Mouse (Mus musculus): ENCODE results near the gene Pitpna. TPM values are rescaled to one million over a fixed set of nuclear protein-coding genes. Genes with fewer than 3 reads are reported as not detected.
A peak's percentile ranks its signal among the peaks of the same experiment; 100 is the strongest.

The Pitpna gene
- total and polyA plus RNA-seq, 2 experiments from 2014 or later, result 58.4 to 74.0 TPM

GRCm38 (mm10) chr11:75671426-75672180 lies 83.7 kb downstream of the Pitpna start:
- Histone ChIP-seq H3K9ac (replicated peaks; ENCODE audit: low read depth, low read length) (no peak overlapping the region), H3K4me3 (ENCODE audit: low read depth, low read length) (no peak overlapping the region), H3K4me1 (ENCODE audit: control insufficient read depth, insufficient read depth) (no peaks in the 10 kb centered on the region), H3K27me3 (ENCODE audit: control insufficient read depth, insufficient read depth, low read length) (no peaks in the 10 kb centered on the region), H3K27ac (ENCODE audit: low read depth) (no peak overlapping the region), H3K4me2 (ENCODE audit: low read depth, low read length) (no peak overlapping the region), H3K36me3 (replicated peaks; ENCODE audit: control insufficient read depth, insufficient read depth, low read length) (peaks cover 74% of the 10 kb centered on the region), H3K9me3 (replicated peaks; ENCODE audit: control insufficient read depth, low read length) (no peaks in the 10 kb centered on the region)
- ATAC-seq (ENCODE audit: insufficient read depth, low read depth) (no peak), DNase-seq (ENCODE audit: low spot score) (no peak)
- 85% methylated on average over 22 of the region's 22 CpGs for WGBS
- TF ChIP-seq CTCF (IDR thresholded peaks at IDR 0.05; ENCODE audit: low read depth), result no peak
- no peak for TF ChIP-seq EP300 (IDR thresholded peaks at IDR 0.05; ENCODE audit: low read depth)

- Histone ChIP-seq H3K4me2 (ENCODE audit: low read depth, low read length) (no peak overlapping the region), H3K4me3 (ENCODE audit: low read depth, low read length) (no peak overlapping the region), H3K36me3 (replicated peaks; ENCODE audit: control insufficient read depth, insufficient read depth, low read length) (peaks cover 57% of the 10 kb centered on the region), H3K4me1 (ENCODE audit: control insufficient read depth, insufficient read depth) (peaks cover 2% of the 10 kb centered on the region; the same call in 1 of the 2 replicates), H3K9ac (replicated peaks; ENCODE audit: low read depth, low read length) (no peak overlapping the region), H3K27me3 (ENCODE audit: control insufficient read depth, insufficient read depth, low read length) (no peaks in the 10 kb centered on the region), H3K27ac (ENCODE audit: low read depth) (no peak overlapping the region), H3K9me3 (replicated peaks; ENCODE audit: control insufficient read depth, low read length) (no peaks in the 10 kb centered on the region)
- DNase-seq (ENCODE audit: low spot score) (no peak), ATAC-seq (ENCODE audit: insufficient read depth, low read depth) (no peak)
- whole genome bisulfite sequencing, result 91% methylated on average over 5 of the region's 5 CpGs
- TF ChIP-seq CTCF (IDR thresholded peaks at IDR 0.05; ENCODE audit: low read depth) (no peak), EP300 (IDR thresholded peaks at IDR 0.05; ENCODE audit: low read depth) (no peak)
Observed at GRCm38 (mm10) chr11:75673411-75673810, 85.5 kb downstream of the Pitpna start.

GRCm38 (mm10) chr11:75674875-75675274 lies 87.0 kb downstream of the Pitpna start:
- Histone ChIP-seq H3K4me2 (ENCODE audit: low read depth, low read length) (no peak overlapping the region), H3K9ac (replicated peaks; ENCODE audit: low read depth, low read length) (no peak overlapping the region), H3K4me1 (ENCODE audit: control insufficient read depth, insufficient read depth) (peaks cover 4% of the 10 kb centered on the region; the same call in 1 of the 2 replicates), H3K4me3 (ENCODE audit: low read depth, low read length) (no peak overlapping the region), H3K27ac (ENCODE audit: low read depth) (no peak overlapping the region), H3K9me3 (replicated peaks; ENCODE audit: control insufficient read depth, low read length) (no peaks in the 10 kb centered on the region), H3K27me3 (ENCODE audit: control insufficient read depth, insufficient read depth, low read length) (no peaks in the 10 kb centered on the region), H3K36me3 (replicated peaks; ENCODE audit: control insufficient read depth, insufficient read depth, low read length) (peaks cover 42% of the 10 kb centered on the region)
- no peak for DNase-seq (ENCODE audit: low spot score)
- no peak for TF ChIP-seq CTCF (IDR thresholded peaks at IDR 0.05; ENCODE audit: low read depth)
- TF ChIP-seq EP300 (IDR thresholded peaks at IDR 0.05; ENCODE audit: low read depth), result no peak
- no peak for ATAC-seq (ENCODE audit: insufficient read depth, low read depth)
- WGBS, result 73% methylated on average over 3 of the region's 3 CpGs

GRCm38 (mm10) chr11:75677881-75678746 lies 90.2 kb downstream of the Pitpna start:
- Histone ChIP-seq H3K4me2 (ENCODE audit: low read depth, low read length) (peak overlapping the region; percentile 66), H3K9me3 (replicated peaks; ENCODE audit: control insufficient read depth, low read length) (no peaks in the 10 kb centered on the region), H3K36me3 (replicated peaks; ENCODE audit: control insufficient read depth, insufficient read depth, low read length) (peaks cover 11% of the 10 kb centered on the region), H3K4me1 (ENCODE audit: control insufficient read depth, insufficient read depth) (peaks cover 20% of the 10 kb centered on the region), H3K4me3 (ENCODE audit: low read depth, low read length) (peak overlapping the region; percentile 81), H3K27me3 (ENCODE audit: control insufficient read depth, insufficient read depth, low read length) (no peaks in the 10 kb centered on the region), H3K9ac (replicated peaks; ENCODE audit: low read depth, low read length) (peak overlapping the region; percentile 38), H3K27ac (ENCODE audit: low read depth) (peak overlapping the region; percentile 56)
- 77% methylated on average over 3 of the region's 3 CpGs for WGBS
- TF ChIP-seq EP300 (IDR thresholded peaks at IDR 0.05; ENCODE audit: low read depth) (0 out of 2 replicates have a peak, but pooled peaks have one; percentile 16), CTCF (IDR thresholded peaks at IDR 0.05; ENCODE audit: low read depth) (no peak)
- ATAC-seq (ENCODE audit: insufficient read depth, low read depth) (no peak), DNase-seq (ENCODE audit: low spot score) (no peak)

Small RNAs within 50 kb of the gene (microRNA-seq; reads per million reads assigned to microRNA genes)
- gene Mir3971, result not detected

Other genes starting within 250 kb of the Pitpna start
- gene Rpa1, start 239.8 kb upstream of the Pitpna start, total RNA-seq (2014; rRNA removed; ENCODE audit: low replicate concordance), result 115 and 118 TPM in 2 replicates
- 62.9 and 66.9 TPM in 2 replicates for gene Rpa1, start 239.8 kb upstream of the Pitpna start, polyA plus RNA-seq (2015; fragmentation: Nextera tagmentation; extraction: Ambion mirVana)
- gene Smyd4, start 239.7 kb upstream of the Pitpna start, total RNA-seq (2014; rRNA removed; ENCODE audit: low replicate concordance), result 13.1 and 19.7 TPM in 2 replicates
- gene Smyd4, start 239.7 kb upstream of the Pitpna start, polyA plus RNA-seq (2015; fragmentation: Nextera tagmentation; extraction: Ambion mirVana), result 13.2 and 14.8 TPM in 2 replicates
- gene Serpinf1, start 165.4 kb upstream of the Pitpna start, total RNA-seq (2014; rRNA removed; ENCODE audit: low replicate concordance), result 27.3 and 112 TPM in 2 replicates
- gene Serpinf1, start 165.4 kb upstream of the Pitpna start, polyA plus RNA-seq (2015; fragmentation: Nextera tagmentation; extraction: Ambion mirVana), result 20.4 and 24.4 TPM in 2 replicates
- gene Serpinf2, start 148.5 kb upstream of the Pitpna start, total RNA-seq (2014; rRNA removed; ENCODE audit: low replicate concordance), result 1.2 and 2.4 TPM in 2 replicates
- gene Serpinf2, start 148.5 kb upstream of the Pitpna start, polyA plus RNA-seq (2015; fragmentation: Nextera tagmentation; extraction: Ambion mirVana), result not detected in 2 replicates
- 11.8 and 12.0 TPM in 2 replicates for gene Wdr81, start 133.4 kb upstream of the Pitpna start, total RNA-seq (2014; rRNA removed; ENCODE audit: low replicate concordance)
- gene Wdr81, start 133.4 kb upstream of the Pitpna start, polyA plus RNA-seq (2015; fragmentation: Nextera tagmentation; extraction: Ambion mirVana), result 2.0 and 2.2 TPM in 2 replicates
- gene Tlcd2, start 126.4 kb upstream of the Pitpna start, total RNA-seq (2014; rRNA removed; ENCODE audit: low replicate concordance), result 9.2 and 25.3 TPM in 2 replicates
- 14.2 and 16.9 TPM in 2 replicates for gene Tlcd2, start 126.4 kb upstream of the Pitpna start, polyA plus RNA-seq (2015; fragmentation: Nextera tagmentation; extraction: Ambion mirVana)
- 73.8 and 79.8 TPM in 2 replicates for gene Prpf8, start 101.3 kb upstream of the Pitpna start, total RNA-seq (2014; rRNA removed; ENCODE audit: low replicate concordance)
- gene Prpf8, start 101.3 kb upstream of the Pitpna start, polyA plus RNA-seq (2015; fragmentation: Nextera tagmentation; extraction: Ambion mirVana), result 15.2 and 17.0 TPM in 2 replicates
- gene Rilp, start 78.0 kb upstream of the Pitpna start, total RNA-seq (2014; rRNA removed; ENCODE audit: low replicate concordance), result 41.5 and 50.8 TPM in 2 replicates
- gene Rilp, start 78.0 kb upstream of the Pitpna start, polyA plus RNA-seq (2015; fragmentation: Nextera tagmentation; extraction: Ambion mirVana), result 27.1 and 30.2 TPM in 2 replicates
- gene Scarf1, start 74.6 kb upstream of the Pitpna start, total RNA-seq (2014; rRNA removed; ENCODE audit: low replicate concordance), result 20.2 and 21.6 TPM in 2 replicates
- 9.6 and 10.0 TPM in 2 replicates for gene Scarf1, start 74.6 kb upstream of the Pitpna start, polyA plus RNA-seq (2015; fragmentation: Nextera tagmentation; extraction: Ambion mirVana)
- gene Slc43a2, start 56.4 kb upstream of the Pitpna start, total RNA-seq (2014; rRNA removed; ENCODE audit: low replicate concordance), result 3.6 and 6.0 TPM in 2 replicates
- 4.5 and 4.8 TPM in 2 replicates for gene Slc43a2, start 56.4 kb upstream of the Pitpna start, polyA plus RNA-seq (2015; fragmentation: Nextera tagmentation; extraction: Ambion mirVana)
- 55.9 and 64.6 TPM in 2 replicates for gene Inpp5k, start 42.9 kb downstream of the Pitpna start, total RNA-seq (2014; rRNA removed; ENCODE audit: low replicate concordance)
- 28.7 and 29.2 TPM in 2 replicates for gene Inpp5k, start 42.9 kb downstream of the Pitpna start, polyA plus RNA-seq (2015; fragmentation: Nextera tagmentation; extraction: Ambion mirVana)
- gene Myo1c, start 62.4 kb downstream of the Pitpna start, total RNA-seq (2014; rRNA removed; ENCODE audit: low replicate concordance), result 127 and 143 TPM in 2 replicates
- gene Myo1c, start 62.4 kb downstream of the Pitpna start, polyA plus RNA-seq (2015; fragmentation: Nextera tagmentation; extraction: Ambion mirVana), result 40.4 and 45.2 TPM in 2 replicates
- gene Crk, start 91.2 kb downstream of the Pitpna start, total RNA-seq (2014; rRNA removed; ENCODE audit: low replicate concordance), result 57.0 and 74.0 TPM in 2 replicates
- gene Crk, start 91.2 kb downstream of the Pitpna start, polyA plus RNA-seq (2015; fragmentation: Nextera tagmentation; extraction: Ambion mirVana), result 70.8 and 88.4 TPM in 2 replicates
- 112 and 120 TPM in 2 replicates for gene Ywhae, start 144.8 kb downstream of the Pitpna start, total RNA-seq (2014; rRNA removed; ENCODE audit: low replicate concordance)
- gene Ywhae, start 144.8 kb downstream of the Pitpna start, polyA plus RNA-seq (2015; fragmentation: Nextera tagmentation; extraction: Ambion mirVana), result 553 and 573 TPM in 2 replicates
- gene Doc2b, start 208.0 kb downstream of the Pitpna start, total RNA-seq (2014; rRNA removed; ENCODE audit: low replicate concordance), result 0.62 TPM in 1 of 2 replicates, not detected in the other
- 0.03 and 0.04 TPM in 2 replicates for gene Doc2b, start 208.0 kb downstream of the Pitpna start, polyA plus RNA-seq (2015; fragmentation: Nextera tagmentation; extraction: Ambion mirVana)

All from heart, postnatal 0 days (tissue).